Mouse (Mus musculus) hindbrain, embryonic 13.5 days (tissue): Measurements from ENCODE around the gene Ttc39b. TPM values are rescaled to one million over a fixed set of nuclear protein-coding genes. Genes with fewer than 3 reads are reported as not detected.

Experiments used
- ATAC-seq: fragments of 200-750 bp; cut with Nextera tagmentation; 2 replicates; pipeline ENCODE4 v1.8.0; 2017; ENCODE audit warnings: moderate TSS enrichment; ENCODE audit not compliant: low FRiP score
- H3K27ac ChIP-seq: fragments of 300-500 bp; sonication (generic); 2 replicates; pipeline ENCODE4 v1.5.1; 2015; ENCODE audit warnings: inconsistent platforms, mild to moderate bottlenecking, moderate library complexity
- H3K27me3 ChIP-seq: fragments of 300-500 bp; sonication (generic); 2 replicates; pipeline ENCODE4 v1.6.1; 2015; ENCODE audit warnings: mild to moderate bottlenecking, inconsistent platforms
- H3K36me3 ChIP-seq: fragments of 300-500 bp; sonication (generic); 2 replicates; pipeline ENCODE4 v1.6.1; 2015; ENCODE audit warnings: mild to moderate bottlenecking, inconsistent platforms
- H3K4me1 ChIP-seq: fragments of 300-500 bp; sonication (generic); replicated peaks from 2 replicates; pipeline ENCODE4 v1.6.1; 2015; ENCODE audit warnings: inconsistent platforms
- H3K4me2 ChIP-seq: fragments of 300-500 bp; sonication (generic); 2 replicates; pipeline ENCODE4 v1.6.1; 2015; ENCODE audit warnings: inconsistent platforms, mild to moderate bottlenecking, moderate library complexity
- H3K4me3 ChIP-seq: fragments of 300-500 bp; sonication (generic); 2 replicates; pipeline ENCODE4 v1.5.1; 2015; ENCODE audit warnings: mild to moderate bottlenecking, inconsistent platforms
- H3K9ac ChIP-seq: fragments of 300-500 bp; sonication (generic); 2 replicates; pipeline ENCODE4 v1.6.1; 2015; ENCODE audit warnings: mild to moderate bottlenecking, inconsistent platforms
- H3K9me3 ChIP-seq: fragments of 300-500 bp; sonication (generic); 2 replicates; pipeline ENCODE4 v1.6.1; 2016; ENCODE audit warnings: inconsistent platforms
- WGBS: fragments of 180-500 bp; shearing (Covaris S2); methylation state at CpG from one replicate; pipeline ENCODE4 v1.1.7; 2015; 5-methylcytosine and 5-hydroxymethylcytosine counted together
- polyA plus RNA-seq: library from polyadenylated mRNA; unstranded; fragments of >200 nt; fragmentation: Nextera tagmentation; extraction: Ambion mirVana; gene quantifications from 2 replicates; pipeline ENCODE4 v1.2.1, GENCODE M21; 2015

The Ttc39b gene
- polyA plus RNA-seq, 1 experiment from 2014 or later = 5.5 TPM

GRCm38 (mm10) chr4:83314922-83315881 is 8.9 kb downstream of the Ttc39b start:
- H3K9ac ChIP-seq = no peak overlapping the region
- H3K4me3 ChIP-seq = no peak overlapping the region
- H3K27me3 ChIP-seq = no peaks in the 10 kb centered on the region; the same call in 1 of the 2 replicates
- WGBS = 53% methylated on average over 13 of the region's 13 CpGs
- peaks cover 15% of the 10 kb centered on the region for H3K4me1 ChIP-seq
- no peak overlapping the region for H3K27ac ChIP-seq
- no peak overlapping the region for H3K4me2 ChIP-seq
- H3K36me3 ChIP-seq = no peaks in the 10 kb centered on the region
- peak; percentile 72 for ATAC-seq
- H3K9me3 ChIP-seq = no peaks in the 10 kb centered on the region

- no peak overlapping the region for H3K27ac ChIP-seq
- ATAC-seq = no peak
- WGBS = 50% methylated on average over 7 of the region's 7 CpGs
Measured at GRCm38 (mm10) chr4:83314261-83314793, 9.7 kb downstream of the Ttc39b start.

GRCm38 (mm10) chr4:83312336-83312735 is 11.7 kb downstream of the Ttc39b start:
- H3K27ac ChIP-seq = no peak overlapping the region
- no peak overlapping the region for H3K9ac ChIP-seq
- no peak overlapping the region for H3K4me3 ChIP-seq
- H3K36me3 ChIP-seq = no peaks in the 10 kb centered on the region
- peaks cover 15% of the 10 kb centered on the region for H3K4me1 ChIP-seq
- no peaks in the 10 kb centered on the region; the same call in 1 of the 2 replicates for H3K27me3 ChIP-seq
- WGBS = 73% methylated on average over 4 of the region's 4 CpGs
- H3K9me3 ChIP-seq = no peaks in the 10 kb centered on the region
- ATAC-seq = no peak
- H3K4me2 ChIP-seq = no peak overlapping the region

More at GRCm38 (mm10) chr4:83314261-83314793, 9.7 kb downstream of the Ttc39b start:
- H3K4me1 ChIP-seq = peaks cover 15% of the 10 kb centered on the region
- H3K4me2 ChIP-seq = no peak overlapping the region
- no peak overlapping the region for H3K9ac ChIP-seq
- H3K27me3 ChIP-seq = no peaks in the 10 kb centered on the region; the same call in 1 of the 2 replicates
- no peak overlapping the region for H3K4me3 ChIP-seq
- no peaks in the 10 kb centered on the region for H3K36me3 ChIP-seq
- H3K9me3 ChIP-seq = no peaks in the 10 kb centered on the region

- no peaks in the 10 kb centered on the region; the same call in 1 of the 2 replicates for H3K27me3 ChIP-seq
- no peak overlapping the region for H3K27ac ChIP-seq
- H3K9ac ChIP-seq = no peak overlapping the region
- 84% methylated on average over 8 of the region's 8 CpGs for WGBS
- no peak overlapping the region for H3K4me3 ChIP-seq
- ATAC-seq = no peak
- H3K36me3 ChIP-seq = no peaks in the 10 kb centered on the region
- H3K9me3 ChIP-seq = no peaks in the 10 kb centered on the region
- no peak overlapping the region for H3K4me2 ChIP-seq
- peaks cover 15% of the 10 kb centered on the region for H3K4me1 ChIP-seq
Measured at GRCm38 (mm10) chr4:83311481-83311880, 12.6 kb downstream of the Ttc39b start.

GRCm38 (mm10) chr4:83310990-83311389 is 13.1 kb downstream of the Ttc39b start:
- Histone ChIP-seq H3K4me3 (no peak overlapping the region), H3K27ac (no peak overlapping the region), H3K9ac (no peak overlapping the region), H3K4me2 (no peak overlapping the region), H3K4me1 (peaks cover 16% of the 10 kb centered on the region), H3K27me3 (no peaks in the 10 kb centered on the region; the same call in 1 of the 2 replicates), H3K36me3 (no peaks in the 10 kb centered on the region), H3K9me3 (no peaks in the 10 kb centered on the region)
- 81% methylated on average over 10 of the region's 10 CpGs for WGBS
- no peak for ATAC-seq

- H3K4me1 ChIP-seq = peaks cover 6% of the 10 kb centered on the region
- 87% methylated on average over 3 of the region's 3 CpGs for WGBS
- H3K36me3 ChIP-seq = no peaks in the 10 kb centered on the region
- H3K9ac ChIP-seq = no peak overlapping the region
- no peak overlapping the region for H3K27ac ChIP-seq
- H3K27me3 ChIP-seq = no peaks in the 10 kb centered on the region
- H3K9me3 ChIP-seq = no peaks in the 10 kb centered on the region
- no peak overlapping the region for H3K4me3 ChIP-seq
- H3K4me2 ChIP-seq = no peak overlapping the region
- no peak for ATAC-seq
Measured at GRCm38 (mm10) chr4:83308914-83309313, 15.1 kb downstream of the Ttc39b start.

GRCm38 (mm10) chr4:83307686-83308469 is 16.2 kb downstream of the Ttc39b start:
- WGBS = 86% methylated on average over 12 of the region's 12 CpGs

GRCm38 (mm10) chr4:83306879-83307278 is 17.2 kb downstream of the Ttc39b start:
- ATAC-seq = no peak
- H3K9me3 ChIP-seq = no peaks in the 10 kb centered on the region
- no peak overlapping the region for H3K9ac ChIP-seq
- no peak overlapping the region for H3K27ac ChIP-seq
- peaks cover 5% of the 10 kb centered on the region for H3K4me1 ChIP-seq
- H3K4me3 ChIP-seq = no peak overlapping the region
- no peaks in the 10 kb centered on the region for H3K36me3 ChIP-seq
- no peak overlapping the region for H3K4me2 ChIP-seq
- 90% methylated on average over 7 of the region's 7 CpGs for WGBS
- H3K27me3 ChIP-seq = no peaks in the 10 kb centered on the region

More at GRCm38 (mm10) chr4:83307686-83308469, 16.2 kb downstream of the Ttc39b start:
- H3K4me1 ChIP-seq = peaks cover 5% of the 10 kb centered on the region
- H3K36me3 ChIP-seq = no peaks in the 10 kb centered on the region
- H3K4me3 ChIP-seq = no peak overlapping the region
- no peak overlapping the region for H3K27ac ChIP-seq
- no peaks in the 10 kb centered on the region for H3K27me3 ChIP-seq
- no peak for ATAC-seq
- H3K4me2 ChIP-seq = no peak overlapping the region
- no peaks in the 10 kb centered on the region for H3K9me3 ChIP-seq
- no peak overlapping the region for H3K9ac ChIP-seq

GRCm38 (mm10) chr4:83305099-83305498 is 19.0 kb downstream of the Ttc39b start:
- no peaks in the 10 kb centered on the region for H3K27me3 ChIP-seq
- WGBS = 77% methylated on average over 2 of the region's 2 CpGs
- H3K36me3 ChIP-seq = no peaks in the 10 kb centered on the region
- no peak overlapping the region for H3K9ac ChIP-seq
- H3K4me1 ChIP-seq = peaks cover 5% of the 10 kb centered on the region
- H3K4me2 ChIP-seq = no peak overlapping the region
- no peak overlapping the region for H3K27ac ChIP-seq
- H3K9me3 ChIP-seq = no peaks in the 10 kb centered on the region
- H3K4me3 ChIP-seq = no peak overlapping the region
- ATAC-seq = no peak

- H3K4me2 ChIP-seq = no peak overlapping the region
- H3K4me1 ChIP-seq = peaks cover 5% of the 10 kb centered on the region
- ATAC-seq = peak; percentile 62
- no peak overlapping the region for H3K27ac ChIP-seq
- H3K36me3 ChIP-seq = no peaks in the 10 kb centered on the region
- H3K9me3 ChIP-seq = no peaks in the 10 kb centered on the region
- H3K9ac ChIP-seq = no peak overlapping the region
- WGBS = 41% methylated on average over 13 of the region's 13 CpGs
- H3K27me3 ChIP-seq = no peaks in the 10 kb centered on the region
- H3K4me3 ChIP-seq = no peak overlapping the region
Measured at GRCm38 (mm10) chr4:83302887-83303827, 20.9 kb downstream of the Ttc39b start.

- no peak overlapping the region for H3K9ac ChIP-seq
- H3K36me3 ChIP-seq = no peaks in the 10 kb centered on the region
- ATAC-seq = no peak
- 93% methylated on average over 16 of the region's 16 CpGs for WGBS
- no peak overlapping the region for H3K4me3 ChIP-seq
- peaks cover 5% of the 10 kb centered on the region; the same call in 1 of the 2 replicates for H3K4me1 ChIP-seq
- H3K27me3 ChIP-seq = no peaks in the 10 kb centered on the region
- no peak overlapping the region for H3K27ac ChIP-seq
- no peaks in the 10 kb centered on the region for H3K9me3 ChIP-seq
- H3K4me2 ChIP-seq = no peak overlapping the region
Measured at GRCm38 (mm10) chr4:83302123-83302737, 21.8 kb downstream of the Ttc39b start.
